Mouse (Mus musculus): ENCODE data around the gene Kank4. TPM values are rescaled to one million over a fixed set of nuclear protein-coding genes. Genes with fewer than 3 reads are reported as not detected.

Kank4 gene
- polyA plus RNA-seq, 1 experiment = 0.01 TPM

DNA sequence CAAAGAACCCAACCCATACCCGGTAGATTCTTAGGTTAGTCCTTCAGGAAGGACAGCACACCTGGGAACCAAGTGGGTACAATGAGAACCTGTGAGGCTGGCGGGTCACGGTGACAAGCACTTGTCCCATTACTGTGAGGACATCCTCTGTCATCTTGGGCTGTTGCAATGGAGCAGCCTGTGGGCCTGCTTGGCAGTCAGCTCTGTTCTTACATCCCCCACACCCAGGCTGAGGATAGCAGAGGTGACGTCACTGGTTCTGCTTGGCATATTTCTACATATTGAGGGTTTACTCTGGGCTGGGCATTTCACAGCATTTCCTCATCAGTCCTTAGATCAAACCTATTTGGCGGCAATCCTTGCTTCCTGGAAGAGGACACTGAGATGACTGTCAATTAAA, 43.6 kb downstream of the Kank4 start:
- no peak for TF ChIP-seq CEBPB (IDR thresholded peaks at IDR 0.05; ENCODE audit: insufficient read depth, poor library complexity, severe bottlenecking)
- Histone ChIP-seq H3K79me2 (ENCODE audit: control insufficient read depth, insufficient read depth) (no peaks in the 10 kb centered on the region), H3K4me3 (no peak overlapping the region), H3ac (ENCODE audit: control insufficient read depth, insufficient read length) (no peak overlapping the region), H3K27me3 (ENCODE audit: control insufficient read depth, insufficient read depth, insufficient read length) (no peaks in the 10 kb centered on the region), H3K36me3 (ENCODE audit: control insufficient read depth, insufficient read depth) (no peaks in the 10 kb centered on the region), H3K4me2 (ENCODE audit: low read depth) (no peak overlapping the region)

DNA sequence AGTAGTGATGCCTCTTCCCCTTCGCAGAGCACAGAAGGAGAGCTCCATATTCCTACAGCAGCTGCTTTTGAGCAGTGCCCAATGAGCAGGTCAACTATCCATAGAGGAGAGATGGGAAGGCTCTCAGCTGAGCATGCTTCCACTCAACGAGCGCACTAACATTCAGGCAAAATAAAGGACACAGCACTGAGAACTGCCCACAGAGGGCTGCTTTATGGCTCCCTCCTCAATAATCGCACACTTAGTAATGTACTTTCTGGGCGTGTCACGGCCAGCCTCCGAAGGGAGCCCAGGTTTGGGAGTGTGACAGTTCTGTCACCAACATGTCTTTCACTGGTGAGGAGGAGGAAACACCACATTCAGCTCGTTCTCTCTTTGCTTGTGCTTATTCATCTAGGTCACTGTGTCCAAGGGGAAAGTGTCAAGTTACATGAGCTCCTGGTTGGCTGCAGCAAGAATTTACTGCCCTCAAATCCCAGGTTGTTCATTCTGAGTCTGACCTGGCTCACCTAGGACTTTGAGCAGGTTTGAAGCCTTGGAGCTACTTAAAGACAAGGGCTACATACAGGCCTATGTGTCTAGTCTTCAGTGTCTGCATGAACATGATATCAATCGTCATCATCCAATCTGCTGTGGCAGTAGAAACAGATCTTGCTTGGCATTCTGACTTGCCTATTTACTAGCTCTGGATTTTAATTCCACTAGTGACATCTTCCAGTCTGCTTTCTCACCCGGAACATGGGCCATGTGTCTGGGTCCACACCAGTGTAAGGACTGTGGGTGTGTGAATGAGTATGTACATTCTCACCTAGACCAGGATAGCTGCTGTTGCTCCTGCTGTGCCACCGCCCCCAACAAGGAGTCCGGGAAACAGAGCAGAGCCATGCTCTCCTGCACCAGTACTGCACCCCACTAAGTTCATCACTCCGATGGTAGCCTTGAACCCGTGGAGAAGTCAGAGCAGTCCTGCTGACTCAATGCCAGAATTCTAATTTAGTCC, 49.9 kb downstream of the Kank4 start:
- no peak for TF ChIP-seq E2F4 (IDR thresholded peaks at IDR 0.05; ENCODE audit: insufficient read depth)
- no peak for TF ChIP-seq TCF12 (IDR thresholded peaks at IDR 0.05; ENCODE audit: insufficient read depth, poor library complexity, severe bottlenecking)
- no peak for TF ChIP-seq REST (IDR thresholded peaks at IDR 0.05; ENCODE audit: insufficient read depth, insufficient read length)
- no peak for TF ChIP-seq SRF (IDR thresholded peaks at IDR 0.05; ENCODE audit: control insufficient read depth, insufficient read length, low read depth)
- no peak for TF ChIP-seq POLR2AphosphoS2 (IDR thresholded peaks at IDR 0.05; ENCODE audit: insufficient read length, low read depth)
- no peak for TF ChIP-seq MAX (IDR thresholded peaks at IDR 0.05; ENCODE audit: low read depth)
- no peak for TF ChIP-seq CEBPB (IDR thresholded peaks at IDR 0.05; ENCODE audit: insufficient read depth, poor library complexity, severe bottlenecking)
- TF ChIP-seq POLR2A (IDR thresholded peaks at IDR 0.05; ENCODE audit: insufficient read length, low read depth) = no peak
- no peak for TF ChIP-seq USF1 (IDR thresholded peaks at IDR 0.05; ENCODE audit: low read depth)
- no peak for TF ChIP-seq MYOD1 (IDR thresholded peaks at IDR 0.05; ENCODE audit: control insufficient read depth in 1 of 3, insufficient read length in 2 of 3, low read depth in 2 of 3)
- TF ChIP-seq TCF3 (IDR thresholded peaks at IDR 0.05; ENCODE audit: insufficient read length, low read depth) = no peak
- no peak for TF ChIP-seq MYOG (IDR thresholded peaks at IDR 0.05; ENCODE audit: control insufficient read depth in 1 of 3, insufficient read depth in 1 of 3, insufficient read length in 2 of 3, low read depth in 2 of 3)
- Histone ChIP-seq H3K36me3 (ENCODE audit: control insufficient read depth, insufficient read depth) (no peaks in the 10 kb centered on the region), H3K4me3 (no peak overlapping the region)

GRCm38 (mm10) chr4:98758872-98759518, 58.3 kb downstream of the Kank4 start:
- Histone ChIP-seq H3K36me3 (ENCODE audit: control insufficient read depth, insufficient read depth) (no peaks in the 10 kb centered on the region), H3K79me2 (ENCODE audit: control insufficient read depth, insufficient read depth) (no peaks in the 10 kb centered on the region), H3K4me2 (ENCODE audit: low read depth) (no peak overlapping the region), H3ac (ENCODE audit: control insufficient read depth, insufficient read length) (no peak overlapping the region), H3K4me3 (no peak overlapping the region), H3K27me3 (ENCODE audit: control insufficient read depth, insufficient read depth, insufficient read length) (no peaks in the 10 kb centered on the region)
- TF ChIP-seq TCF12 (IDR thresholded peaks at IDR 0.05; ENCODE audit: insufficient read depth, poor library complexity, severe bottlenecking) (no peak), USF1 (IDR thresholded peaks at IDR 0.05; ENCODE audit: low read depth) (no peak), SRF (IDR thresholded peaks at IDR 0.05; ENCODE audit: control insufficient read depth, insufficient read length, low read depth) (no peak), TCF3 (IDR thresholded peaks at IDR 0.05; ENCODE audit: insufficient read length, low read depth) (no peak), POLR2AphosphoS2 (IDR thresholded peaks at IDR 0.05; ENCODE audit: insufficient read length, low read depth) (no peak), MYOG (IDR thresholded peaks at IDR 0.05; ENCODE audit: control insufficient read depth in 1 of 3, insufficient read depth in 1 of 3, insufficient read length in 2 of 3, low read depth in 2 of 3) (no peak), MYOD1 (IDR thresholded peaks at IDR 0.05; ENCODE audit: control insufficient read depth in 1 of 3, insufficient read length in 2 of 3, low read depth in 2 of 3) (no peak), CEBPB (IDR thresholded peaks at IDR 0.05; ENCODE audit: insufficient read depth, poor library complexity, severe bottlenecking) (no peak), E2F4 (IDR thresholded peaks at IDR 0.05; ENCODE audit: insufficient read depth) (no peak), MAX (IDR thresholded peaks at IDR 0.05; ENCODE audit: low read depth) (no peak)

More for the DNA sequence above, 49.9 kb downstream of the Kank4 start:
- no peaks in the 10 kb centered on the region for H3K27me3 ChIP-seq (ENCODE audit: control insufficient read depth, insufficient read depth, insufficient read length)
- H3K79me2 ChIP-seq (ENCODE audit: control insufficient read depth, insufficient read depth) = no peaks in the 10 kb centered on the region
- no peak overlapping the region for H3K4me2 ChIP-seq (ENCODE audit: low read depth)
- no peak overlapping the region for H3ac ChIP-seq (ENCODE audit: control insufficient read depth, insufficient read length)

DNA sequence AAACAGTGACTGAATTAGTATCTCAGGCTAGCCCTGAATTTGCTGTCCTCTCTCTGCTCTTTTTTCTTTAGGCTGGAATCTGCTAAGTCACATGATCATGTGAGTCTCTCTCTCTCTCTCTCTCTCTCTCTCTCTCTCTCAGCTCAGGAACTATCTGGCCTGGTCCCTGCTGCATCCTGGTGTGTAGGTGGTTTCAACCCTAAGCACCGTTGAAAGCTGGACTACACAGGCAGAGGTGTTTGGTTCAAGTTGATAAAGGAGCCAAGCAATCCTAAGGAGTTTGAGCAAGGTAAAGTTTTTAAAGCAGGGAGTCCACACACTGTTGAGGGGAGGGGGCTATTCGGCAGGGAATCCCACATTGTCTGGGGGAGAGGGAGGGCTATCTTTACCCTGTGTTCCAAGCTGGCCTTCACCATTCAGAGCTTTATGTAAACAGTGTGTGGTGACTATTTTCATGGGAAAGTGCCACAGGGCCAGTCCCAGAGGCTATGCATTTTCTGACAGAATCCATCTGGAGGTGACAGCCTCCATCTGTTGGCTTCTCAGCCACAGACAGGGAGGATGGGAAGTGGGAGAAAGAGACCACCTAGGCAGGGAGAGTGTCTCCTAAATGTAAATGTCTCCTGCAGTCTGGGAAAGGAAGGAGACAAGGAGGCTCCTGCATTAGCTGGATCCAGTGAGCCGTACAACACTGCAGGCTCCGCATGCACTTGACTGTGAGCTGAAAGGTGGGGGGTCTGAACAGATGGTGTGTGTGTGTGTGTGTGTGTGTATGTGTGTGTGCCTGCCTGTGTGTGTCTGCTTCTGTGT, 59.1 kb downstream of the Kank4 start:
- H3K4me3 ChIP-seq = no peak overlapping the region
- no peak overlapping the region for H3ac ChIP-seq (ENCODE audit: control insufficient read depth, insufficient read length)
- no peaks in the 10 kb centered on the region for H3K27me3 ChIP-seq (ENCODE audit: control insufficient read depth, insufficient read depth, insufficient read length)
- H3K79me2 ChIP-seq (ENCODE audit: control insufficient read depth, insufficient read depth) = no peaks in the 10 kb centered on the region
- TF ChIP-seq POLR2AphosphoS2 (IDR thresholded peaks at IDR 0.05; ENCODE audit: insufficient read length, low read depth) (no peak), E2F4 (IDR thresholded peaks at IDR 0.05; ENCODE audit: insufficient read depth) (no peak), SRF (IDR thresholded peaks at IDR 0.05; ENCODE audit: control insufficient read depth, insufficient read length, low read depth) (no peak), TCF12 (IDR thresholded peaks at IDR 0.05; ENCODE audit: insufficient read depth, poor library complexity, severe bottlenecking) (no peak)
- no peak overlapping the region for H3K4me2 ChIP-seq (ENCODE audit: low read depth)
- no peaks in the 10 kb centered on the region for H3K36me3 ChIP-seq (ENCODE audit: control insufficient read depth, insufficient read depth)

Data from myocyte (in vitro differentiated cells).